Mouse (Mus musculus) myocyte (in vitro differentiated cells): ENCODE data around the gene Gm5065. TPM values are rescaled to one million over a fixed set of nuclear protein-coding genes. Genes with fewer than 3 reads are reported as not detected.

ENCODE experiments used
- H3K27me3 ChIP-seq: one replicate; pipeline ENCODE4 v1.6.1; 2011; ENCODE audit not compliant: control insufficient read depth, insufficient read depth, insufficient read length
- H3K36me3 ChIP-seq: one replicate; pipeline ENCODE4 v1.6.1; 2011; ENCODE audit not compliant: control insufficient read depth, insufficient read depth
- H3K4me2 ChIP-seq: one replicate; pipeline ENCODE4 v1.6.1; 2011; ENCODE audit warnings: low read depth, control low read depth
- H3K4me3 ChIP-seq: one replicate; pipeline ENCODE4 v1.5.1; 2011; ENCODE audit warnings: mild to moderate bottlenecking, control low read depth, moderate library complexity
- H3K79me2 ChIP-seq: one replicate; pipeline ENCODE4 v1.6.1; 2011; ENCODE audit not compliant: control insufficient read depth, insufficient read depth
- H3ac ChIP-seq: one replicate; pipeline ENCODE4 v1.6.1; 2011; ENCODE audit not compliant: control insufficient read depth, insufficient read length
- CEBPB ChIP-seq: IDR thresholded peaks from 2 replicates; pipeline ENCODE4 v1.6.1; 2011; ENCODE audit warnings: mild to moderate bottlenecking, moderate library complexity; ENCODE audit not compliant: poor library complexity, insufficient read depth, severe bottlenecking
- E2F4 ChIP-seq: IDR thresholded peaks from one replicate; pipeline ENCODE4 v1.6.1; 2011; ENCODE audit warnings: mild to moderate bottlenecking, control low read depth, moderate library complexity; ENCODE audit not compliant: insufficient read depth
- MAX ChIP-seq: IDR thresholded peaks from one replicate; pipeline ENCODE4 v1.6.1; 2011; ENCODE audit warnings: low read depth, mild to moderate bottlenecking, control low read depth
- MYOD1 ChIP-seq, 3 experiments: IDR thresholded peaks; one replicate each; pipeline ENCODE4 v1.6.1; 2011; ENCODE audit warnings: control low read depth in 2 of 3, low read depth in 2 of 3, mild to moderate bottlenecking in 2 of 3, moderate library complexity in 1 of 3; ENCODE audit not compliant: insufficient read length in 2 of 3, control insufficient read depth in 1 of 3
- MYOG ChIP-seq, 3 experiments: IDR thresholded peaks; one replicate each; pipeline ENCODE4 v1.6.1; 2011; ENCODE audit warnings: control low read depth in 2 of 3, low read depth in 2 of 3, mild to moderate bottlenecking in 2 of 3; ENCODE audit not compliant: insufficient read length in 2 of 3, control insufficient read depth in 1 of 3, insufficient read depth in 1 of 3
- POLR2A ChIP-seq: IDR thresholded peaks from one replicate; pipeline ENCODE4 v1.6.1; 2011; ENCODE audit warnings: low read depth, mild to moderate bottlenecking, control low read depth, moderate library complexity; ENCODE audit not compliant: insufficient read length
- POLR2AphosphoS2 ChIP-seq: IDR thresholded peaks from one replicate; pipeline ENCODE4 v1.6.1; 2011; ENCODE audit warnings: low read depth, control low read depth; ENCODE audit not compliant: insufficient read length
- REST ChIP-seq: IDR thresholded peaks from one replicate; pipeline ENCODE4 v1.6.1; 2011; ENCODE audit warnings: mild to moderate bottlenecking, control low read depth, moderate library complexity; ENCODE audit not compliant: insufficient read depth, insufficient read length
- SRF ChIP-seq: IDR thresholded peaks from one replicate; pipeline ENCODE4 v1.6.1; 2011; ENCODE audit warnings: low read depth; ENCODE audit not compliant: control insufficient read depth, insufficient read length
- TCF12 ChIP-seq: IDR thresholded peaks from one replicate; pipeline ENCODE4 v1.6.1; 2011; ENCODE audit warnings: mild to moderate bottlenecking, control low read depth; ENCODE audit not compliant: poor library complexity, insufficient read depth, severe bottlenecking
- TCF3 ChIP-seq: IDR thresholded peaks from one replicate; pipeline ENCODE4 v1.6.1; 2011; ENCODE audit warnings: low read depth, control low read depth; ENCODE audit not compliant: insufficient read length
- USF1 ChIP-seq: IDR thresholded peaks from one replicate; pipeline ENCODE4 v1.6.1; 2011; ENCODE audit warnings: low read depth, mild to moderate bottlenecking, control low read depth, moderate library complexity
- polyA plus RNA-seq: library from polyadenylated mRNA; unstranded; fragments of >200 nt; fragmentation: generic; extraction: Trizol; gene quantifications from one replicate; pipeline ENCODE4 v1.2.1, GENCODE M21; 2012; ENCODE audit warnings: missing spikeins

Gene Gm5065
- polyA plus RNA-seq: not detected

- no peak within 1 kb of the TSS for H3K4me2 ChIP-seq
- no peak for TF ChIP-seq TCF3
- H3K79me2 ChIP-seq: no peaks in the 10 kb centered on the region
- no peak within 1 kb of the TSS for H3ac ChIP-seq
- H3K4me3 ChIP-seq: no peak within 1 kb of the TSS
- no peaks in the 10 kb centered on the region for H3K27me3 ChIP-seq
- no peaks in the 10 kb centered on the region for H3K36me3 ChIP-seq
Measured at GRCm38 (mm10) chr7:5350237-5350636, at the start of gene Gm5065. Gm5065 (plus strand) TSS chr7:5350537.

GRCm38 (mm10) chr7:5327511-5327910 lies 22.8 kb upstream of the Gm5065 start:
- Histone ChIP-seq H3K79me2 (no peaks in the 10 kb centered on the region), H3K36me3 (no peaks in the 10 kb centered on the region), H3K4me3 (no peak overlapping the region), H3K4me2 (no peak overlapping the region), H3ac (no peak overlapping the region), H3K27me3 (no peaks in the 10 kb centered on the region)
- TF ChIP-seq MYOG (IDR thresholded peaks at IDR 0.05; ENCODE audit: control insufficient read depth in 1 of 3, insufficient read depth in 1 of 3, insufficient read length in 2 of 3, low read depth in 2 of 3) (no peak), SRF (no peak), E2F4 (no peak), REST (no peak), POLR2A (no peak), POLR2AphosphoS2 (no peak), TCF3 (no peak), TCF12 (no peak), USF1 (no peak), CEBPB (no peak)

DNA sequence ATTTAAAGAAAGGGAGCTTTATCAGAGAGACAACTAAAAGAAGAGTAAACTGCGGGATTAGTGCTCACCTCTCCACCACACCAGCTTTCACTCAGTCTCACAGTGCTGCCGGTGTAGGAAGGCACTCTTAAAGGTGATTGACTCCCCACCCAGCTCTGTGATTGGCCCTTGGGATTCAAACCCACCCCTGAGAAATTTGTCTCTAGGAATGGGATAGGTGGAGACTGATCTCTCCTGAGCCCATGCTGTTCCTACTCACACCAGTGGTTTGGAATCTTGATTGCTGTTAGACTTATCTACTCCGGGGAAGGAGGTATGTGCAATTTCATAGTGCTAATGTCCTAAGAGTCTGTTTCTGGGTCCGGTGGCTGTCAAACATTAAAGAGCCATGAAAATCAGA lies 598 bp downstream of the Gm5065 start, which contains the start of gene Nlrp2:
Nlrp2 (minus strand) TSS at position 101 of the 400 bp plus-strand sequence.
- Histone ChIP-seq H3K36me3 (no peaks in the 10 kb centered on the region), H3K4me3 (no peak within 1 kb of the TSS), H3K79me2 (no peaks in the 10 kb centered on the region), H3K27me3 (no peaks in the 10 kb centered on the region), H3K4me2 (no peak within 1 kb of the TSS), H3ac (no peak within 1 kb of the TSS)
- TF ChIP-seq MAX (no peak), POLR2A (no peak), MYOD1 (IDR thresholded peaks at IDR 0.05; ENCODE audit: control insufficient read depth in 1 of 3, insufficient read length in 2 of 3, low read depth in 2 of 3) (no peak)

DNA sequence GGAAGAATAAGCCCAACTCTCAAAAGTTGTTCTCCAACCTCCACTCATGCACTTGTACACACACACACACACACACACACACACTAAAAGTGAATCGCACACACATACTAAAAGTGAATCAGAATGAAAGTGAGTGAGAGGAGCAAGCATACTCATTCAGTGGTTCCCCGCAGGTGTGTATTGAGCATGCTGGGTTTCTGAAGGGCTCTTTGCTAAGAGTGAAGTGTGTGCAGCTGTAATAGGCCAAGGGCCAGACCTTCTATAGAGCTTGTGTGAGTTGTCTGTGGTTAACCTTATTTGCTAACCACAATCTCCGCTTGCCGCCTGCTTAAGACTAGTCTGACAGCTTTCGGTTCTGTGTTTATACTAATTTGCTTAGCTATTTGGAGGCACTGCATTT lies 13.3 kb downstream of the Gm5065 start:
- H3K79me2 ChIP-seq: no peaks in the 10 kb centered on the region
- no peak for TF ChIP-seq MYOD1 (IDR thresholded peaks at IDR 0.05; ENCODE audit: control insufficient read depth in 1 of 3, insufficient read length in 2 of 3, low read depth in 2 of 3)
- TF ChIP-seq REST: no peak
- TF ChIP-seq MYOG (IDR thresholded peaks at IDR 0.05; ENCODE audit: control insufficient read depth in 1 of 3, insufficient read depth in 1 of 3, insufficient read length in 2 of 3, low read depth in 2 of 3): no peak
- TF ChIP-seq MAX: no peak
- TF ChIP-seq TCF12: no peak
- no peak for TF ChIP-seq SRF
- TF ChIP-seq POLR2AphosphoS2: no peak
- no peak for TF ChIP-seq USF1
- no peak for TF ChIP-seq POLR2A
- TF ChIP-seq E2F4: no peak
- no peak for TF ChIP-seq CEBPB
- no peak for TF ChIP-seq TCF3
- H3ac ChIP-seq: no peak overlapping the region
- H3K4me2 ChIP-seq: no peak overlapping the region
- H3K36me3 ChIP-seq: no peaks in the 10 kb centered on the region
- no peak overlapping the region for H3K4me3 ChIP-seq
- no peaks in the 10 kb centered on the region for H3K27me3 ChIP-seq

DNA sequence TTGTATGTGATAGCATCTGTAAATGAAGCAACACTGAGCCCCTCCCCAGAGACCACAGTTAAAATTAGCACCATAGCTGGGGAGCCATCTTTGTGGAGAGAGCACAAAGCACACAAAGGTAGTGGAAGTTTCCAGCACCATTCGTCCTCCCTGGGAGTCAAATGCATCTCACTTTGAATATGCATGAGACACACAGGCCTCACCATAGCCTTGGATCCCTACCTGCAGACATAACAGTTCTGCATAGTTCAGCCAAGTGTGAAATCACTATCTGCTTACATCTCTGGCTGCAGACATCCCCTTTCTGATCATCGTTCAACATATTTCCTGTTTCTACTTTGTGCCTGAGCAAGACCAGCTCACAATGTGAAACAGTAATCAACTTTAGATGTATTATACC lies 16.4 kb downstream of the Gm5065 start:
- TF ChIP-seq USF1 (no peak), MYOD1 (IDR thresholded peaks at IDR 0.05; ENCODE audit: control insufficient read depth in 1 of 3, insufficient read length in 2 of 3, low read depth in 2 of 3) (no peak), MAX (no peak)
- H3K4me3 ChIP-seq: no peak overlapping the region
- H3K4me2 ChIP-seq: no peak overlapping the region
- H3K79me2 ChIP-seq: no peaks in the 10 kb centered on the region
- H3K36me3 ChIP-seq: no peaks in the 10 kb centered on the region
- H3K27me3 ChIP-seq: no peaks in the 10 kb centered on the region
- H3ac ChIP-seq: no peak overlapping the region

GRCm38 (mm10) chr7:5406201-5406600 lies 55.9 kb downstream of the Gm5065 start:
- TF ChIP-seq SRF (no peak), POLR2AphosphoS2 (no peak), CEBPB (no peak), USF1 (no peak), MYOD1 (IDR thresholded peaks at IDR 0.05; ENCODE audit: control insufficient read depth in 1 of 3, insufficient read length in 2 of 3, low read depth in 2 of 3) (peak in 1 of 3 experiments; percentile 11), TCF3 (no peak), MAX (no peak)
- Histone ChIP-seq H3K79me2 (no peaks in the 10 kb centered on the region), H3K36me3 (no peaks in the 10 kb centered on the region), H3ac (no peak overlapping the region), H3K4me2 (no peak overlapping the region), H3K27me3 (no peaks in the 10 kb centered on the region), H3K4me3 (no peak overlapping the region)

Other genes starting within 250 kb of the Gm5065 start
- gene Rfpl4, start 233.6 kb upstream of the Gm5065 start, polyA plus RNA-seq: not detected
- 0.10 TPM for gene Rasl2-9, start 224.6 kb upstream of the Gm5065 start, polyA plus RNA-seq
- not detected for gene Vmn1r55, start 200.9 kb upstream of the Gm5065 start, polyA plus RNA-seq
- not detected for gene Vmn1r56, start 153.8 kb upstream of the Gm5065 start, polyA plus RNA-seq
- gene Vmn1r57, start 132.0 kb upstream of the Gm5065 start, polyA plus RNA-seq: not detected
- not detected for gene Nlrp2, start 498 bp downstream of the Gm5065 start, polyA plus RNA-seq
- gene Vmn1r58, start 62.9 kb downstream of the Gm5065 start, polyA plus RNA-seq: not detected
- not detected for gene Vmn1r59, start 106.2 kb downstream of the Gm5065 start, polyA plus RNA-seq
- gene Vmn2r28, start 143.4 kb downstream of the Gm5065 start, polyA plus RNA-seq: not detected
- gene Vmn1r60, start 196.8 kb downstream of the Gm5065 start, polyA plus RNA-seq: not detected